Comparison of ENCODE assay signal across 22 mouse cellular contexts in genomic region chr4:118085025-118085424, GRCm38 (mm10). TPM values are rescaled to one million over a fixed set of nuclear protein-coding genes. Genes with fewer than 3 reads are reported as not detected.
DNase-seq lines count a peak whose midpoint lies in the region; ATAC-seq and TF ChIP-seq lines count a peak whose summit lies in the region.
"Had no signal": no experiment of that assay in that cellular context is flagged by ENCODE, and none has a peak within 500 bp of the region (broad histone marks: within the 10 kb centered on the region; RNA-seq: fewer than 3 reads in every experiment).

No protein-coding gene starts in this region.

- no peaks in the 10 kb centered on the region for H3K36me3 ChIP-seq in forebrain, embryonic 16.5 days (ENCODE audit: control insufficient read depth, insufficient read depth)
- H3K36me3 ChIP-seq in forebrain, embryonic 12.5 days (replicated peaks): no peaks in the 10 kb centered on the region
- no peaks in the 10 kb centered on the region for H3K36me3 ChIP-seq in heart, embryonic 14.5 days (ENCODE audit: control insufficient read depth, insufficient read depth, low read length)
- H3K36me3 ChIP-seq in lung, postnatal 0 days (ENCODE audit: insufficient read depth, low read length): no peaks in the 10 kb centered on the region
- H3K36me3 ChIP-seq: embryonic facial prominence, embryonic 13.5 days; heart, embryonic 12.5 days; hindbrain, embryonic 12.5 days; hindbrain, embryonic 15.5 days had no signal

- no peak overlapping the region for H3K9ac ChIP-seq in forebrain, embryonic 16.5 days (replicated peaks; ENCODE audit: low read depth, low read length)
- H3K9ac ChIP-seq in forebrain, embryonic 12.5 days: no peak overlapping the region
- H3K9ac ChIP-seq in heart, embryonic 14.5 days (ENCODE audit: low read length): peak overlapping the region; percentile 38; the same call in 1 of the 2 replicates
- no peak overlapping the region for H3K9ac ChIP-seq in lung, postnatal 0 days (replicated peaks; ENCODE audit: low read depth)
- H3K9ac ChIP-seq: embryonic facial prominence, embryonic 13.5 days; heart, embryonic 12.5 days; hindbrain, embryonic 12.5 days; hindbrain, embryonic 15.5 days had no signal

- no peak for DNase-seq in heart, postnatal 4 days
- DNase-seq in lung, postnatal 0 days (ENCODE audit: low spot score): peak; percentile 45
- DNase-seq in lung, postnatal 4 days: no peak
- peak; percentile 16 for DNase-seq in telencephalon, adult 2 months (ENCODE audit: low read depth, low spot score)
- DNase-seq in layer of hippocampus, adult 11-12 months (ENCODE audit: low spot score): no peak
- DNase-seq: adrenal gland, adult 2 months; adrenal gland, postnatal 14 days; cerebellum, adult 11 months; cerebellum, adult 2 months; cerebellum, adult 9-11 months; cerebellum, postnatal 25 days; gastrocnemius, postnatal 25 days; heart, adult 18-20 months; heart, postnatal 14 days had no signal

- H3K27ac ChIP-seq in forebrain, embryonic 16.5 days (ENCODE audit: low read length): no peak overlapping the region
- no peak overlapping the region for H3K27ac ChIP-seq in forebrain, embryonic 12.5 days
- no peak overlapping the region for H3K27ac ChIP-seq in heart, embryonic 14.5 days (replicated peaks in 1 of 2; ENCODE audit: control insufficient read depth in 1 of 2, insufficient read depth in 1 of 2, low read depth in 2 of 2, low read length in 2 of 2)
- H3K27ac ChIP-seq in lung, postnatal 0 days (ENCODE audit: low read length): no peak overlapping the region
- H3K27ac ChIP-seq: embryonic facial prominence, embryonic 13.5 days; hindbrain, embryonic 12.5 days; hindbrain, embryonic 15.5 days had no signal

- no peak overlapping the region for H3K4me3 ChIP-seq in forebrain, embryonic 16.5 days (replicated peaks; ENCODE audit: low read length)
- H3K4me3 ChIP-seq in forebrain, embryonic 12.5 days (replicated peaks): no peak overlapping the region
- H3K4me3 ChIP-seq in heart, embryonic 14.5 days (ENCODE audit: control insufficient read depth in 1 of 2, insufficient read depth in 1 of 2, low read depth in 1 of 2, low read length in 2 of 2): no peak overlapping the region
- no peak overlapping the region for H3K4me3 ChIP-seq in lung, postnatal 0 days (ENCODE audit: low read depth, low read length)
- H3K4me3 ChIP-seq: embryonic facial prominence, embryonic 13.5 days; heart, embryonic 12.5 days; hindbrain, embryonic 12.5 days; hindbrain, embryonic 15.5 days had no signal

- H3K27me3 ChIP-seq in forebrain, embryonic 16.5 days (replicated peaks; ENCODE audit: control insufficient read depth, insufficient read depth, low read length): no peaks in the 10 kb centered on the region
- H3K27me3 ChIP-seq in forebrain, embryonic 12.5 days: no peaks in the 10 kb centered on the region
- H3K27me3 ChIP-seq in heart, embryonic 14.5 days (ENCODE audit: control insufficient read depth, insufficient read depth, low read length): no peaks in the 10 kb centered on the region
- no peaks in the 10 kb centered on the region for H3K27me3 ChIP-seq in lung, postnatal 0 days (replicated peaks; ENCODE audit: insufficient read depth, low read length)
- H3K27me3 ChIP-seq: embryonic facial prominence, embryonic 13.5 days; heart, embryonic 12.5 days; hindbrain, embryonic 12.5 days; hindbrain, embryonic 15.5 days had no signal

- TF ChIP-seq CTCF in lung, postnatal 0 days (IDR thresholded peaks at IDR 0.05): no peak

- no peak for TF ChIP-seq EP300 in lung, postnatal 0 days (IDR thresholded peaks at IDR 0.05)

- H3K4me2 ChIP-seq in forebrain, embryonic 16.5 days (ENCODE audit: low read length): no peak overlapping the region
- no peak overlapping the region for H3K4me2 ChIP-seq in forebrain, embryonic 12.5 days
- no peak overlapping the region for H3K4me2 ChIP-seq in heart, embryonic 14.5 days (ENCODE audit: low read length)
- H3K4me2 ChIP-seq in lung, postnatal 0 days (replicated peaks; ENCODE audit: low read depth, low read length): no peak overlapping the region
- H3K4me2 ChIP-seq: embryonic facial prominence, embryonic 13.5 days; heart, embryonic 12.5 days; hindbrain, embryonic 12.5 days; hindbrain, embryonic 15.5 days had no signal

- ATAC-seq in forebrain, embryonic 16.5 days: 0 out of 2 replicates have a peak, but pooled peaks have one; percentile 14
- ATAC-seq in forebrain, embryonic 12.5 days (ENCODE audit: low FRiP score): no peak
- ATAC-seq in heart, embryonic 14.5 days (ENCODE audit: insufficient number of reproducible peaks, insufficient read depth, low FRiP score, low read depth): no peak
- no peak for ATAC-seq in lung, postnatal 0 days
- ATAC-seq: CD4-positive, CD25-positive, alpha-beta regulatory T cell, adult 4 months had no signal

- H3K4me1 ChIP-seq in forebrain, embryonic 16.5 days (replicated peaks; ENCODE audit: control insufficient read depth, insufficient read depth, low read length): peaks cover 4% of the 10 kb centered on the region
- H3K4me1 ChIP-seq in forebrain, embryonic 12.5 days: peaks cover 8% of the 10 kb centered on the region
- peaks cover 18 to 26% of the 10 kb centered on the region in 2 experiments for H3K4me1 ChIP-seq in heart, embryonic 14.5 days (ENCODE audit: control insufficient read depth in 2 of 2, insufficient read depth in 2 of 2, low read length in 2 of 2)
- H3K4me1 ChIP-seq in lung, postnatal 0 days (ENCODE audit: insufficient read depth, low read depth, low read length): no peaks in the 10 kb centered on the region

- no peaks in the 10 kb centered on the region for H3K9me3 ChIP-seq in forebrain, embryonic 16.5 days (ENCODE audit: control insufficient read depth, low read length)
- H3K9me3 ChIP-seq in forebrain, embryonic 12.5 days: no peaks in the 10 kb centered on the region
- no peaks in the 10 kb centered on the region for H3K9me3 ChIP-seq in heart, embryonic 14.5 days (ENCODE audit: control insufficient read depth, low read length)
- H3K9me3 ChIP-seq in lung, postnatal 0 days (ENCODE audit: low read length): no peaks in the 10 kb centered on the region
- H3K9me3 ChIP-seq: embryonic facial prominence, embryonic 13.5 days; heart, embryonic 12.5 days; hindbrain, embryonic 12.5 days; hindbrain, embryonic 15.5 days had no signal

- 63% methylated on average over 4 of the region's 4 CpGs for WGBS in forebrain, embryonic 16.5 days
- whole genome bisulfite sequencing in forebrain, embryonic 12.5 days: 75% methylated on average over 4 of the region's 4 CpGs
- 38% methylated on average over 4 of the region's 4 CpGs for WGBS in heart, embryonic 14.5 days
- 29% methylated on average over 4 of the region's 4 CpGs for WGBS in lung, postnatal 0 days

RNA-seq across cellular contexts. Expression of gene St3gal3, which starts 49.7 kb away (rescaled TPM):
- 12.6 and 14.1 TPM in 2 replicates for polyA plus RNA-seq in forebrain, embryonic 16.5 days (2015; fragmentation: Nextera tagmentation; extraction: Ambion mirVana)
- 8.5 TPM in 2 replicates for polyA plus RNA-seq in forebrain, embryonic 12.5 days (2016; fragmentation: Nextera tagmentation; extraction: Ambion mirVana)
- polyA plus RNA-seq in heart, embryonic 14.5 days (2014; fragmentation: Nextera tagmentation; extraction: Ambion mirVana): 4.4 and 6.2 TPM in 2 replicates
- 10 to 100 TPM; 27.1 to 29.2 TPM for total RNA-seq in heart, postnatal 4 days (2021)
- polyA plus RNA-seq in lung, postnatal 0 days (2015; fragmentation: Nextera tagmentation; extraction: Ambion mirVana): 4.0 and 4.5 TPM in 2 replicates

Comparison
In these comparisons a context has a peak if more than half of its experiments do, and no peak if none do; other contexts are left out.
1. DNase-seq: peak in lung, postnatal 0 days (single experiment) and telencephalon, adult 2 months (single experiment); none in heart, postnatal 4 days (single experiment), lung, postnatal 4 days (0 of 2) and layer of hippocampus, adult 11-12 months (single experiment).